Mouse (Mus musculus) hindbrain, embryonic 12.5 days (tissue): ENCODE results near the gene Lrrc49. TPM values are rescaled to one million over a fixed set of nuclear protein-coding genes. Genes with fewer than 3 reads are reported as not detected.
A peak's percentile ranks its signal among the peaks of the same experiment; 100 is the strongest.

Source experiments
- ATAC-seq: fragments of 200-750 bp; cut with Nextera tagmentation; 2 replicates; pipeline ENCODE4 v1.8.0; 2017; ENCODE audit warnings: moderate TSS enrichment; ENCODE audit not compliant: low FRiP score
- H3K27ac ChIP-seq: fragments of 300-500 bp; sonication (generic); 2 replicates; pipeline ENCODE4 v1.5.1; 2016; ENCODE audit warnings: mild to moderate bottlenecking
- H3K27me3 ChIP-seq: fragments of 300-500 bp; sonication (generic); 2 replicates; pipeline ENCODE4 v1.6.1; 2016; ENCODE audit warnings: mild to moderate bottlenecking
- H3K36me3 ChIP-seq: fragments of 300-500 bp; sonication (generic); 2 replicates; pipeline ENCODE4 v1.6.1; 2016; ENCODE audit warnings: mild to moderate bottlenecking
- H3K4me1 ChIP-seq: fragments of 300-500 bp; sonication (generic); 2 replicates; pipeline ENCODE4 v1.6.1; 2016
- H3K4me2 ChIP-seq: fragments of 300-500 bp; sonication (generic); replicated peaks from 2 replicates; pipeline ENCODE4 v1.6.1; 2016; ENCODE audit warnings: mild to moderate bottlenecking
- H3K4me3 ChIP-seq: fragments of 300-500 bp; sonication (generic); 2 replicates; pipeline ENCODE4 v1.5.1; 2016; ENCODE audit warnings: mild to moderate bottlenecking
- H3K9ac ChIP-seq: fragments of 300-500 bp; sonication (generic); 2 replicates; pipeline ENCODE4 v1.6.1; 2016; ENCODE audit warnings: mild to moderate bottlenecking, moderate library complexity
- H3K9me3 ChIP-seq: fragments of 300-500 bp; sonication (generic); replicated peaks from 2 replicates; pipeline ENCODE4 v1.6.1; 2016; ENCODE audit warnings: mild to moderate bottlenecking
- WGBS: fragments of 180-500 bp; shearing (Covaris S2); methylation state at CpG from one replicate; pipeline ENCODE4 v1.1.7; 2016; 5-methylcytosine and 5-hydroxymethylcytosine counted together
- polyA plus RNA-seq: library from polyadenylated mRNA; unstranded; fragments of >200 nt; fragmentation: Nextera tagmentation; extraction: Ambion mirVana; gene quantifications from 2 replicates; pipeline ENCODE4 v1.2.1, GENCODE M21; 2016

Gene Lrrc49
- polyA plus RNA-seq, 1 experiment from 2014 or later = 55.7 TPM

GRCm38 (mm10) chr9:60590871-60591624 lies 96.9 kb downstream of the Lrrc49 start:
- Histone ChIP-seq H3K9me3 (no peaks in the 10 kb centered on the region), H3K9ac (no peak overlapping the region), H3K27ac (no peak overlapping the region), H3K27me3 (no peaks in the 10 kb centered on the region), H3K4me2 (no peak overlapping the region), H3K4me3 (no peak overlapping the region), H3K36me3 (peaks cover 77% of the 10 kb centered on the region), H3K4me1 (no peaks in the 10 kb centered on the region)
- 91% methylated on average over 8 of the region's 8 CpGs for whole genome bisulfite sequencing
- no peak for ATAC-seq

DNA sequence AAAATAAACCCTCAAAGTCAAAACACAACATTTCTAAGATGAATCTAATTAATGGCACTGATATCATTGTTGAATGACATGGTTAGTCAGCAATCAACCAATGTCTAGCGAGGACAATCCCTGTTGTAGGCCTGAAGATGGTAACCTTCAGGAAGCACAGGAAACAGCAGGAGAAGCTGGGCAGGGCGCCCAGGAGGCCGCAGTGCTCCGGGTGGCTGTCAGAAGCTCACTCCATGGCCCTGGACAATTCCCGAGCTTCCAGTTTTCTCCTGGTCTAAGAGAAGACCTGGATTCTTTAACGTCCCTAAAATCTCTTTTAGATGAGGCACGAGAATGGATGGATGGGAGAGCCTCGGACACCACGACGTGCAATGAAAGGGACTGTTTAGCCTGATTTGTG lies 99.0 kb downstream of the Lrrc49 start:
- Histone ChIP-seq H3K4me2 (no peak overlapping the region), H3K27ac (no peak overlapping the region), H3K36me3 (peaks cover 85% of the 10 kb centered on the region), H3K4me3 (no peak overlapping the region), H3K27me3 (no peaks in the 10 kb centered on the region), H3K4me1 (no peaks in the 10 kb centered on the region), H3K9ac (no peak overlapping the region), H3K9me3 (no peaks in the 10 kb centered on the region)
- 90% methylated on average over 10 of the region's 10 CpGs for WGBS
- no peak for ATAC-seq

DNA sequence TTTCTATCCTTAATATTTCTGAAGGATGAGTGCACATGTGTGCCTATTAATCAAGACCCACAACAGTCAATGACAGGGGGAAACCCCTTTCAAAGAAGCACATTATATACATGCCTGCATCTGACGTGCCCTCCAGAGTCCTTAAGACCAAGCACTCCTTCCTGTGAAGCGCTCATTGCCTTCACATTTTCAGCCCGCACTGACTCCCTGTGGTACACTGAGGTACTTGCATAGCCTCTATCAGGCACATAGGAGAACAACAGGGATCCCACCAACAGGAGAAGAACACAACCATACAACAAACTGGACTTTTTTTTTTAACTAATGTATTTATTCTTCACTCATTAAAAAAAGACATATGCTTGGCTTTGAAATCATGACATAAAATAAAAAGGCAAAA lies 101.0 kb downstream of the Lrrc49 start:
- peaks cover 65% of the 10 kb centered on the region for H3K36me3 ChIP-seq
- H3K4me1 ChIP-seq = no peaks in the 10 kb centered on the region
- H3K27me3 ChIP-seq = no peaks in the 10 kb centered on the region
- no peak overlapping the region for H3K4me3 ChIP-seq
- H3K9me3 ChIP-seq = no peaks in the 10 kb centered on the region
- H3K27ac ChIP-seq = no peak overlapping the region
- H3K4me2 ChIP-seq = no peak overlapping the region
- ATAC-seq = no peak
- 89% methylated on average over 3 of the region's 3 CpGs for WGBS
- H3K9ac ChIP-seq = no peak overlapping the region

DNA sequence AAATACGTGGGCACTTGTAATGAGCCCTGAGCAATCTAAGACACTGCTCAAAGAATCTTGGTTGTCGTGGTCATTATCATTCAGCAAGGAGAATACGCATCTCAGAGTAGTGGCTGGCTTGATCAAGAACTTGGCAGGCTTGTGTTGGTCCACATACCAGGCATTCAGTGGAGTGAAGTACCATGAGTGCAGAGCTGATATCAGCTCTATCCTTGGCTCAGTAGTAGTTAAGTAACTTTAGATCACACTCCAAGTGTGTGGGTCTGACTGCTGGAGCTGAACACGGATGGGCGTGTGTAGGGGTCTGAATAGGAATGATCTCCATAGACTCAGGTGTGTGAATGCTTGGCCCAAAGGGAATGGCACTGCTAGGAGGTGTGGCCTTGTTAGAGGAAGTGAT lies 102.8 kb downstream of the Lrrc49 start:
- H3K9ac ChIP-seq = no peak overlapping the region
- no peak overlapping the region for H3K4me3 ChIP-seq
- peaks cover 51% of the 10 kb centered on the region for H3K36me3 ChIP-seq
- H3K4me1 ChIP-seq = no peaks in the 10 kb centered on the region
- no peaks in the 10 kb centered on the region for H3K27me3 ChIP-seq
- H3K4me2 ChIP-seq = no peak overlapping the region
- no peak for ATAC-seq
- no peaks in the 10 kb centered on the region for H3K9me3 ChIP-seq
- no peak overlapping the region for H3K27ac ChIP-seq
- 91% methylated on average over 5 of the region's 5 CpGs for WGBS

- Histone ChIP-seq H3K9me3 (no peaks in the 10 kb centered on the region), H3K9ac (no peak overlapping the region), H3K4me2 (no peak overlapping the region), H3K4me1 (no peaks in the 10 kb centered on the region), H3K27ac (no peak overlapping the region), H3K36me3 (peaks cover 38% of the 10 kb centered on the region), H3K27me3 (no peaks in the 10 kb centered on the region), H3K4me3 (no peak overlapping the region)
- no peak for ATAC-seq
- 87% methylated on average over 7 of the region's 7 CpGs for WGBS
Observed at GRCm38 (mm10) chr9:60582553-60582952, 105.4 kb downstream of the Lrrc49 start.

- Histone ChIP-seq H3K9ac (no peak overlapping the region), H3K4me2 (no peak overlapping the region), H3K9me3 (no peaks in the 10 kb centered on the region), H3K27ac (no peak overlapping the region), H3K4me3 (no peak overlapping the region), H3K4me1 (0 out of 2 replicates have a peak, but pooled peaks cover 3% of the 10 kb centered on the region), H3K27me3 (no peaks in the 10 kb centered on the region), H3K36me3 (0 out of 2 replicates have a peak, but pooled peaks cover 2% of the 10 kb centered on the region)
- WGBS = 92% methylated on average over 7 of the region's 7 CpGs
- ATAC-seq = no peak
Observed at GRCm38 (mm10) chr9:60573011-60573410, 114.9 kb downstream of the Lrrc49 start.

DNA sequence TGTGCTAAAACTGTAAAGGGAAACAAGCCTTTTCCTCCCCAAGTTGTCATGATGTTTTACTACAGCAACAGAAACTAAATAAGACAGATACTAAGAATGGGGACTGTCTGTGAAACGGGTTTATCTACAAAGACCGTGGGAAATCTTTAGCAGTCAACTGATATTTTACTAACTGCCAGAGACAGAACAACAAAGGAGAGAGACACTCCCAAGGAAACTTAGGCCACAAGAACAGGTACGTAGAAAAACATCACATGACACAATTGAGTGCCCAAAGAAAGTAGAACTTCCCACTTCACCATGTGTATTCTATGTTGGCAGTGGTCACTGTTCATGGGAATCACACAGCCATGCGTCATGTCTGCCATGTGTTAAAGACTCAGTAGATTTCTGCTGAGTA lies 116.2 kb downstream of the Lrrc49 start:
- Histone ChIP-seq H3K4me1 (0 out of 2 replicates have a peak, but pooled peaks cover 3% of the 10 kb centered on the region), H3K27ac (no peak overlapping the region), H3K4me3 (no peak overlapping the region), H3K9me3 (no peaks in the 10 kb centered on the region), H3K27me3 (no peaks in the 10 kb centered on the region), H3K36me3 (no peaks in the 10 kb centered on the region), H3K9ac (no peak overlapping the region), H3K4me2 (no peak overlapping the region)
- 93% methylated on average over 4 of the region's 4 CpGs for WGBS
- no peak for ATAC-seq

DNA sequence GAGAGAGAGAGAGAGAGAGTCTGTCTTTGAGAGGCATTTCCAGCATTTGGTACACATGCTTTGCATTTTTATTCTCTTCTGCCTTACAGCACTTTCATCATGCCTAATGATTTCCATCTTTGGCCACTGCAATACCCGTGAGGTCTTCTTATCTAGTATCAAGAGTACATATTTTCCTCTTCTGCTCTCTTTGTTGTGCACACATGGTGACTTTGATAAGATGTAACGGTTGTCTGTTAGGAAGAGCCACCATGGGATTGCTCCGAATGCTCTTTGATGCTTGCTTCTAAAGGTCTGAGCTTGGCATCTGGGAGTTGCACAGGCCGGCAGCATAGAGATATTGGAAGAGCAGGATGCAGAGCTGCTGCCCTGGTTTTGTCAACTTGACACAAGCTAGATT lies 116.9 kb downstream of the Lrrc49 start:
- Histone ChIP-seq H3K4me2 (no peak overlapping the region), H3K27ac (no peak overlapping the region), H3K4me3 (no peak overlapping the region), H3K9me3 (no peaks in the 10 kb centered on the region), H3K27me3 (no peaks in the 10 kb centered on the region), H3K4me1 (0 out of 2 replicates have a peak, but pooled peaks cover 3% of the 10 kb centered on the region), H3K36me3 (no peaks in the 10 kb centered on the region), H3K9ac (no peak overlapping the region)
- WGBS = 82% methylated on average over 4 of the region's 4 CpGs
- no peak for ATAC-seq

- Histone ChIP-seq H3K9ac (no peak overlapping the region), H3K27ac (0 out of 2 replicates have a peak overlapping the region, but pooled peaks have one; percentile 1), H3K9me3 (no peaks in the 10 kb centered on the region), H3K4me2 (no peak overlapping the region), H3K27me3 (no peaks in the 10 kb centered on the region), H3K4me1 (0 out of 2 replicates have a peak, but pooled peaks cover 3% of the 10 kb centered on the region), H3K4me3 (no peak overlapping the region), H3K36me3 (no peaks in the 10 kb centered on the region)
- no peak for ATAC-seq
- 68% methylated on average over 2 of the region's 2 CpGs for WGBS
Observed at GRCm38 (mm10) chr9:60569366-60569765, 118.6 kb downstream of the Lrrc49 start.

- no peak overlapping the region for H3K27ac ChIP-seq
- no peak overlapping the region for H3K4me3 ChIP-seq
- H3K9ac ChIP-seq = no peak overlapping the region
- peaks cover 13% of the 10 kb centered on the region; the same call in 1 of the 2 replicates for H3K4me1 ChIP-seq
- no peaks in the 10 kb centered on the region for H3K36me3 ChIP-seq
- H3K9me3 ChIP-seq = no peaks in the 10 kb centered on the region
- ATAC-seq = no peak
- no peaks in the 10 kb centered on the region for H3K27me3 ChIP-seq
- no peak overlapping the region for H3K4me2 ChIP-seq
- WGBS = 92% methylated on average over 7 of the region's 7 CpGs
Observed at GRCm38 (mm10) chr9:60563809-60564208, 124.1 kb downstream of the Lrrc49 start.

- no peaks in the 10 kb centered on the region for H3K9me3 ChIP-seq
- no peak overlapping the region for H3K27ac ChIP-seq
- H3K4me3 ChIP-seq = no peak overlapping the region
- H3K4me2 ChIP-seq = no peak overlapping the region; the same call in 1 of the 2 replicates
- H3K36me3 ChIP-seq = no peaks in the 10 kb centered on the region
- peaks cover 13% of the 10 kb centered on the region; the same call in 1 of the 2 replicates for H3K4me1 ChIP-seq
- no peak overlapping the region for H3K9ac ChIP-seq
- H3K27me3 ChIP-seq = no peaks in the 10 kb centered on the region
- 69% methylated on average over 20 of the region's 20 CpGs for WGBS
- ATAC-seq = no peak
Observed at GRCm38 (mm10) chr9:60562443-60563371, 125.3 kb downstream of the Lrrc49 start.

DNA sequence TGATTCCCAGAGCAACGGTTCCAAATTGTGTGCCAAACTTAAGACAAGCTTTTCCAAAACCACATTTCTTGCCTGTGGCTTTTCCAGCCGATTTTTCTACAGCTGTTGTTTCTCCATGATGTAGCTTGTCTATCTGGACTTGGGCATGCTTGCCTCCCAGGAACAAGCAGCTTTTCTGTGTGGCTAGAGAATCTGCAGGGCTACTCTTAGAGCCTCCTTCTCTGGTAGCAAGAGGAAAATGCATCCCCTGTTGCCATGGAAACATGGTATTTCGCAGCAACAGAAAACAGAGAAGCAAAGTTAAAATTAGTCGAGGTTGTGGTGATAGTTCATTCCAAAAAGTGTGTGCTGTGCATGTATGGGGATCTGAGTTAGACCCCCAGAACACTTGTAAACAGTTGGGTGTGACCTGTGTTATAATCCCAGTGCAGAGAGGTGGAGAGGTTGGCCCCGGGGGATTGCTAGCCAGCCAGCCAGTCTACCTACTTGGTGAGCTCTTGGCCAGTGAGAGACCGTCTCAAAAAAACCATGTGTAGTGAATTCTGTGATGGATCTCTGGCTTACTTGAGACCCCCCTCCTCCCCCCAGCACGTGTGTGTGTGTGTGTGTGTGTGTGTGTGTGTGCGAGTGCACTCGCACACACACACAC lies 126.2 kb downstream of the Lrrc49 start:
- no peak overlapping the region for H3K4me3 ChIP-seq
- no peak overlapping the region for H3K4me2 ChIP-seq
- no peak overlapping the region for H3K27ac ChIP-seq
- H3K9me3 ChIP-seq = no peaks in the 10 kb centered on the region
- H3K4me1 ChIP-seq = peaks cover 13% of the 10 kb centered on the region; the same call in 1 of the 2 replicates
- 69% methylated on average over 8 of the region's 9 CpGs for whole genome bisulfite sequencing
- no peaks in the 10 kb centered on the region for H3K36me3 ChIP-seq
- no peak overlapping the region for H3K9ac ChIP-seq
- no peaks in the 10 kb centered on the region for H3K27me3 ChIP-seq
- ATAC-seq = no peak
